7 mouse cellular contexts compared by ENCODE assay signal in genomic region chrX:12673054-12673775, GRCm38 (mm10). TPM values are rescaled to one million over a fixed set of nuclear protein-coding genes. Genes with fewer than 3 reads are reported as not detected.
A peak's percentile ranks its signal among the peaks of the same experiment; 100 is the strongest.
DNase-seq lines count a peak whose midpoint lies in the region; ATAC-seq lines count a peak whose summit lies in the region.

Gene 1810030O07Rik, minus strand, starts transcription at chrX:12673668.

- WGBS in intestine, embryonic 15.5 days, result 15% methylated on average over 42 of the region's 42 CpGs
- WGBS in midbrain, embryonic 10.5 days, result 8% methylated on average over 42 of the region's 42 CpGs

- peak within 1 kb of the TSS; percentile 61 for H3K4me3 ChIP-seq in intestine, embryonic 15.5 days (replicated peaks)
- H3K4me3 ChIP-seq in midbrain, embryonic 10.5 days, result peak within 1 kb of the TSS; percentile 73

- H3K4me2 ChIP-seq in intestine, embryonic 15.5 days (replicated peaks), result peak within 1 kb of the TSS; percentile 59

- H3K27ac ChIP-seq in intestine, embryonic 15.5 days, result peak within 1 kb of the TSS; percentile 94
- H3K27ac ChIP-seq in midbrain, embryonic 10.5 days (replicated peaks), result peak within 1 kb of the TSS; percentile 85

- H3K27me3 ChIP-seq in intestine, embryonic 15.5 days (replicated peaks), result no peaks in the 10 kb centered on the region
- peaks cover 16% of the 10 kb centered on the region for H3K27me3 ChIP-seq in midbrain, embryonic 10.5 days (ENCODE audit: low read depth, poor library complexity, severe bottlenecking)

- intact Hi-C loops in gastrocnemius, postnatal 36 days (cut with DNase I), result no loop called here
- intact Hi-C loops in left cerebral cortex, postnatal 25 days (cut with DNase I), result loop anchor here (5.0 to 10.0 kb wide), 2 partner anchors 89 to 402 kb away; partner anchors contain the start of genes Med14 and Usp9x

- H3K4me1 ChIP-seq in intestine, embryonic 15.5 days (replicated peaks), result no peaks in the 10 kb centered on the region
- H3K4me1 ChIP-seq in midbrain, embryonic 10.5 days, result peaks cover 4% of the 10 kb centered on the region; the same call in 1 of the 2 replicates

- peak; percentile 100 for ATAC-seq in intestine, embryonic 15.5 days

- no peaks in the 10 kb centered on the region for H3K9me3 ChIP-seq in intestine, embryonic 15.5 days
- H3K9me3 ChIP-seq in midbrain, embryonic 10.5 days (replicated peaks), result no peaks in the 10 kb centered on the region

- no peaks in the 10 kb centered on the region for H3K36me3 ChIP-seq in intestine, embryonic 15.5 days
- peaks cover 25% of the 10 kb centered on the region for H3K36me3 ChIP-seq in midbrain, embryonic 10.5 days

- DNase-seq in adrenal gland, adult 2 months, result peak; percentile 94
- DNase-seq in embryo, embryonic 11.5 days (ENCODE audit: low read depth, low spot score), result peak; percentile 70
- DNase-seq in gastrocnemius, postnatal 36 days, result peak; percentile 75 to 85
- peak; percentile 87 to 96 for DNase-seq in left cerebral cortex, postnatal 25 days (ENCODE audit: low spot score in 2 of 2)
- DNase-seq in midbrain, embryonic 10.5 days (ENCODE audit: low spot score), result peak; percentile 77
- peak; percentile 78 for DNase-seq in right cerebral cortex, postnatal 4 days

- peak within 1 kb of the TSS; percentile 76 for H3K9ac ChIP-seq in intestine, embryonic 15.5 days

RNA-seq across cellular contexts. Expression of gene 1810030O07Rik, which starts in this region (rescaled TPM):
- total RNA-seq in adrenal gland, adult 2 months (2021), result 10 to 100 TPM; 21.7 to 31.0 TPM
- 12.1 and 12.8 TPM in 2 replicates for polyA plus RNA-seq in adrenal gland, adult 2 months (2012; rRNA removed)
- total RNA-seq in gastrocnemius, postnatal 36 days (2021), result 1 to 10 TPM; 6.6 to 7.0 TPM
- 35.6 and 38.5 TPM in 2 replicates for polyA plus RNA-seq in intestine, embryonic 15.5 days (2015; fragmentation: Nextera tagmentation; extraction: Ambion mirVana)
- total RNA-seq in left cerebral cortex, postnatal 25 days (2021), result 10 to 100 TPM; 12.8 to 16.9 TPM
- polyA plus RNA-seq in midbrain, embryonic 10.5 days (2016; fragmentation: Nextera tagmentation; extraction: Ambion mirVana), result 31.5 and 32.2 TPM in 2 replicates

Comparison
In these comparisons a context has a peak if more than half of its experiments do, and no peak if none do; other contexts are left out.
1. Peak in every context shown above with its lines: DNase-seq, ATAC-seq, H3K4me3 ChIP-seq and H3K27ac ChIP-seq.